Mouse (Mus musculus) bone marrow macrophage, adult 2 months (primary cell): Measurements from ENCODE around the gene Kif1b.

Experiments used
- CTCF ChIP-seq: IDR thresholded peaks from 2 replicates; pipeline ENCODE4 v1.5.1; 2012; ENCODE audit warnings: low read depth, mild to moderate bottlenecking, low read length, moderate library complexity
- POLR2A ChIP-seq: IDR thresholded peaks from 2 replicates; pipeline ENCODE4 v1.6.1; 2012; ENCODE audit warnings: mild to moderate bottlenecking, low read depth, low read length, borderline replicate concordance

GRCm38 (mm10) chr4:149182192-149182591 lies 125.3 kb downstream of the Kif1b start:
- TF ChIP-seq CTCF (no peak), POLR2A (no peak)
